Mouse (Mus musculus): ENCODE data around the gene Sv2a.
A peak's percentile ranks its signal among the peaks of the same experiment; 100 is the strongest.
"Not testable (repeated sequence)": the region's sequence is repeated elsewhere in the genome, so short reads cannot be mapped to it uniquely, and the experiment has no call there.

Sv2a gene

DNA sequence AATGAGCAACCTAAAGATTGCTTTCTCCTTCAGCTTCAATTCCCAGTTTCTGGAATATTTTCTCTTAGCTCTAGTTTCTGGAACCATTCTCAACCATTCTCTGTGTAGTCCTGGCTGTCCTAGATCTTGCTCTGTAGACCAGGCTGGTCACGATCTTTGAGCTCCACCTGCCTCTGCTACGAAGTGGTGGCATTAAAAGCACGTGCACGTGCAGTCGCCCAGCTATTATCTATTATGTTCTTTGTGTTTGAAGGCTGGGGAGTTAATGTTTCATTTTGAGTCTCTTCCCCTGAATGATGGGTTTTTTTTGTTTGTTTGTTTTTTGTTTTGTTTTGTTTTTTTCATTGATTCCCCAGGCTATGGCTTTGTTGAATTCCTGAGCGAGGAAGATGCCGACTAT is 7.8 kb upstream of the Sv2a start:
- peak; percentile 18 for DNase-seq (ENCODE audit: low read depth, low spot score)

DNA sequence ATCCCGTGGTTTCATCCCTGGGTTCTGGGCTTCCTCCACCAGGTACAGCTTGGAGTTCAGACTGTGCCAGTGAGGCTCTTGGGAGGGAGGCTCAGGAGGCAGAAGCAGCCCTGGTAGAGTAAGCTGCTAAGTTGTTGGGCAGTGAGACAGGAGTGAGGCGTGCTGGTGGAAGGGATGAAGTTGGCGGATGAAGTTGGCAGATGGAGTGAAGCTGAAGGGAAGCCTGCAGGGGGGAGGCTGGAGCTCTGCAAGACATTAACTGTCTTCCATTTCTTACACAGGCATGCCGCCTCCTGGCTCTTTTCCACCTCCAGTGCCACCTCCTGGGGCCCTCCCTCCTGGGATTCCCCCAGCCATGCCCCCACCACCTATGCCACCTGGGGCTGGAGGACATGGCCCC is 6.9 kb upstream of the Sv2a start:
- DNase-seq (ENCODE audit: low read depth, low spot score) = not testable (repeated sequence)

DNA sequence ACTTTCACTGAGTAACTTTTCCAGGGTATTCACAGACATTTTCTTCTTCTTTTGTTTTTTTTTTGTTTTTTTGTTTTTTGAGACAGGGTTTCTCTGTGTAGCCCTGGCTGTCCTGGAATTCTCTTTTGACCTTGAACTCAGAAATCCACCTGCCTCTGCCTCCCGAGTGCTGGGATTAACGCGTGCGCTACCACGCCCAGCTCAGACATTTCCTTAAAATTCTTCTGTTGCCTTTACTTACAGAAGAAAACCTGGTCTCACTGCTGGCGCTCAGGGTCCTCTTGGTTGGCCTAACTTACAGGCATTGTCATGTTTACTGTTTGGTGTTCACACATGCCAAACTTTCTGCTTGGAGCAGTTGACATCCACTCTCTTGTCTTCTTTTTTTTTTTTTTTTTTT is 5.7 kb upstream of the Sv2a start:
- DNase-seq (ENCODE audit: low read depth, low spot score) = no peak

DNA sequence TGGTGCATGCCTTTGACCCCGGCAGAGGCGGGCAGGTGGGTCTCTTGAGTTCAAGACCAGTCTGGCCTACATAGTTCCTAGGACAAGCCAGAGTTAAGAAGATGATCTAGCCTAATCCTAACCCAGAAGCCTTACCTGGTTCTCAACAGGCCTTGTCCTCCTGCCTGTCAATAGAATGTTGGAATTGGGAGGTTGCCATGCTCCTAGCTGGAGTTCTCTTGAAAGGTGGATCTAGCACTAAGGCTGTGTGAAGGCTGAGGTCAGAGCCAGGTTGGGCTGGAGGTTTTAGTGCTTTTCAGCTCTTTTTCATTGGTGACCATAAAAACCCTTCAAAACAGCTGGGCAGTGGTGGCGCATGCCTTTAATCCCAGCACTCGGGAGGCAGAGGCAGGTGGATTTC is 2.5 kb upstream of the Sv2a start:
- DNase-seq (ENCODE audit: low read depth, low spot score) = no peak

DNA sequence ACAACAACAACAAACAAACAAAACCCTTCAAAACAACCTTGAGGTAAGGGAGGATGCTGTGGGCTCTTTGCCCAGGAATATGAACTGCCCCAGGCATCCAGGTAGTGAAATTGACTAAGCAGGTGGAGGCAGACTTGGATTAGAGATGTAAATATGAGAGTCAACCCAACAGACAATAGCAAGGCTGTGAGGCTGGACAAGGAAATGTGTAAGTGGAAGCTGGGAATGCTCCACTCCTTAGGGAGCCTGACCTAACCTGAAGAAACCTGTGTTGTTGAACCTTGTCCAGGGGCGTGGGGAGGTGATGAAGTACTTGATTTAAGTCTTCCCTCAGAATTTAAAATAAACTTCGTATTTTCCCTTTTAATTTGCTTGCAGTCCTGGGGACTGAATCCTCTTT is 2.0 kb upstream of the Sv2a start:
- no peak for DNase-seq (ENCODE audit: low read depth, low spot score)

DNA sequence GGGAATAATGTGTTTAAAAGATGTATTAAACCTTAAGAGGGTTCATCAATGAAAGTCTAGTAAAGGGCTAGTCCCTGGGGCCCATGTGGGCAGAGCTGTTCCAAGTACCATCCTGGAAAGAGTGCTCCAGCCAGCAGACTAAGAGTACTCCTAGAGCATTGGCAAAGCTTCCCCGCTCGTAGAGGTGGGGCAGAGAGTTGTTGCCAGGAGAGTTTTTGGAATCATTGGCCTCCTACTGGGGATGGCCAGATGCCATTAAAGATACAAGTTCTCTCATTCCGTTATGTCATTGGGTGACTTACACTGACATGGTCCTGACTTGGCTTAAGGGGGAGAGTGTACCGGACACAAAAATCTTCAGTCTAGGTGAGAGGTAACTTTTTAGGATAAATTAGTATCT is 1.4 kb upstream of the Sv2a start:
- DNase-seq (ENCODE audit: low read depth, low spot score) = no peak

DNA sequence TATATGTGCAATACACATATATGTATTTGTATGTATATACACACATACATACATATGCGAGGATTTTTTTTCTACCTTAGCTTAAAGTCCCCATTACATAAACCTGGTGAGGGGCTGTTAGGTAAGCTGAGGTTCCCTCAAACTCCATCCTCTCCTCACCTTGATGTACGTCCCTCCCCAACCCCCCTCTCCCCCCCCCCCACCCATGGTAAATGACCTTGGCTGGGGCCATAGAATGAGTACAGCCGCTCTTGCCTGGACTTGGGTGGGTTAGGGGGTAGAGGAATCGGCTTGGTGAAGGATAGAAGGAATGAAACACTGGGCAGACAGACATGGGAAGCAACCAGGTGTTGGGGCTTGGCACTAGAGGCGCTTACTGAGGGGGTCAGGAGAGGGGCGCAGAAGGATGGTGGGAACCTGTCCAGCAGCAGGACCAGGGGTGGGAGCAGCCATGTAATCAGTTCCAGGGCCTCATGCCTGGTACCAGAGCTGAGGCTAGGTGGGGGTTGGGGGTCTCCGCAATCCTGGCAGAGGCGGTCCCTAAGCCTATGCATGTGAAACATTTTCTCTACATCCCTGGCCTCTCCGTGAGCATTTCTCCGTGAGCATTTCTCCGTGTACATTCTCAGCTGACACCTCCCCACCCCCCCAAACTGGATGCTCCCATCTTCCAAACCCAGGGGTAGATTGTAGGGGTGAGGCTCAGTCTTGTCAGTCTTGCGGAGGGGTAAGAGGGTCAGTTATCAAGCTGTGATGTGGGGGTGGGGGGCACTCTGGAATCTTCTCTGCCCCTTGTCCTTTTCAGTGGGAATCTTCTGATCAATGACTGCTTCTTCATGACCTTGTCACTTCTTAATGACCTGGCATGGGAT is 795 bp downstream of the Sv2a start:
- no peak for DNase-seq (ENCODE audit: low read depth, low spot score)

DNA sequence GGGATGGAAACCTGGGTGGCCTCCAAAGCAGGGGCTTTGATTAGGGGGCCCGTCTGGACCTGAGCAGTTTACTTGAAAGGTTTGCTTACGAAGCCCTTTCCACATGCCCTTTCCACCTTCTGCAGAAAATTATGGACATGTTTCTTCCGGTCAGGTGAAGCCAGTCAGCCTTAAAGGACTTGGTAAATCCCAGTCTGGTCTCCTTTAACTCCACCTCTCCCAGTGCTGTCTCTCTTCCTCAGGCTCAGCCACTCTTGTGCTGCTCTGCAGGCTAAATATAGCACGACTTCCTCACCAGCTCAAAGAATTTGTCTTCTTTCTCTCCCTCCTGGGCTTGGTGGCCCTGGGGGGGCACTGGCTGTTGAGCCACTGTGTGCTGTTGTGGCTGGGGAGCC is 1.4 kb downstream of the Sv2a start:
- DNase-seq (ENCODE audit: low read depth, low spot score) = no peak

DNA sequence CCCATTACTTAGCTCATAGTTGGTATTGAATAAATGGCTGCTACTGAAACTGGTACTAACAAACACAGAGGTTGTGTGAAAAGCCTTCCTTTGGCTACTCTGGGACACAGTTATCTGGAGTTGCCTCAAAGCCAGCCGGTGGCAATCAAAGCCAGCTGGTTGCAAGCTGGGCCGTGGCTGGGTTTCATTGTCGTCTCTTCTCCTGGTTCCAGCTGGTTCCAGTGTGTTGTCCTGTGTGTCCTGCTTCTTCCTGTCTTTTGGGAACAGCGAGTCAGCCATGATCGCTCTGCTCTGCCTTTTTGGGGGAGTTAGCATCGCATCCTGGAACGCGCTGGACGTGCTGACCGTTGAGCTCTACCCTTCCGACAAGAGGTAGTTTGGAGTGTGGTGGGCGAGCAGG is 12.0 kb downstream of the Sv2a start:
- no peak for DNase-seq (ENCODE audit: low read depth, low spot score)

DNA sequence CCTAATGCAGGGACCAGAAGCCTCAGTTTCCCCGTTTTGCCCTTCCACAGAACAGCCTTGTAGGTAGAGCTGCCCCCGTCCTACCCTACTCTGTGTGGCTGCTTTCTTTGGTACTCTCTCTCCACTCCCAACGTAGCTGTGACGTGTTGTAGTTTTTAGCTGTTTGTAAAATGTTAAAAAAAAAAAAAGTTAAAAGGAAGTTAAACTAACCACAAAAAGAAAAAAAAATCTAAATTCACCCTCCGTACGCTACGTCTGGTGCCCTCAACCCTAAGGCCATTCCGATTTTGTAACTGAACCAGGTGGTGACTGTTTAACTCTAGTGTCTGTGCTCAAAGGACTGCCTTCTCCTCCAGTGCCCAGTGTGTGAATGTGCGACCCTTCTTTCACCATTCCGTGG is 14.0 kb downstream of the Sv2a start:
- DNase-seq (ENCODE audit: low read depth, low spot score) = no peak

DNA sequence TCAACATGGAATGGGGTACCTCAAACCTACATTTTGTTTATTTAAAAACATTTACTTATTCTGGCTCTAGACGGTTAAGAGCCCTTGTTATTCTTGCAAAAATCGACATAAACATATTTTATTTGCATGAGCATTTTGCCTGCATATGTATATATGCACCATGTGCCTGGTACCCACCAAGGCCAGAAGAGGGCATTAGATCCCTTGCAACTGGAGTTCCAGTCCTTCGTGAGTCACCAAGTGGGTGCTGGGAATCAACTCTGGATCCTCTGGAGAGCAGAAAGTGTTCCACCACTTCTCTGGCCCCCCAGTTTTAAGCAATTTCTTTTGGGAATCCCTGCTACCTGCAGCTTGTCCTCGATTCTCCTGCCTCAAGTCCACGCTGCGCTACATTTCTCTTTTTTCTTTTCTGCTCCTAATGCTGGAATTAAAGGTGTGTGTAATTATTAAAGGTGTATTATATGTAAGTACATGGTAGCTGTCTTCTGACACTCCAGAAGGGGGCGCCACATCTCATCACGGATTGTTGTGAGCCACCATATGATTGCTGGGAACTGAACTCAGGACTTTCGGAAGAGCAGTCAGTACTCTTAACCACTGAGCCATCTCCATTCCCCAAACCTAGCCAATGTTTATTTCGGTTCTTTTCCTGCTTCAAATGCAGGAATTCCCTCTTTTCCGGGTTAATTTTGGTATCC is 14.8 kb downstream of the Sv2a start:
- DNase-seq (ENCODE audit: low read depth, low spot score) = peak; percentile 27

DNA sequence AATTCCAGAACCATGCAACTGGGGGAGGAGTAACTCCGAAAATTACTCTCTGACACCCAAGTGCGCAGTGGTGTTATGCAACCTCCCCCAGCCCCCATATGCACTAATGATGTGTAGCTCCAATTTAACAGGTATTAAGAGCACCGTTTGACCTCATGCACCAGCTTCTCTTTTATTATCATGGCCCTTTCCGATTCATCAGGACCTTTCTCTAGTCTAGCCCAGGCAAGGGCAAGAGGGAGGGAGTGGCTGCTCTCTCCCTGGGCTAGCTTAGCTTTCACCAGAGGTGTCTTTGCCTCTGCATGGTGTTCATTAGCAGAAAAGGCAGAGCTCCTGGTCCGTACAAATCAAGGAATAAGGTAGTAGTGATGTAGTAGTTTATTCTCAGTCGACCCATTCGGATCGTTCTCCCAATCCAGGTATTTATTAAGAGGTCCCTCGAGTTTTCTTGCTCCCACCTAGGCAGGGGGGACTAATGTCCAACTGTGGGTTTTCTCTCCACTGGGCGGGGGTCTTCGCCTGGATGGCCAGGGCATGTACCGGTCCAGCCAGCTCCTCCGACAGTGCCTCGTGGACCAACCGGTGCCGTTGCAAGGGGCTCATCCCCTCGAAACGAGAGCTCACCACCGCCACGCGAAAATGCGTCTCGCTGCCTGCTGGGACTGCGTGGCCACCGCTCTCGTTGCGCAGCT is 15.6 kb downstream of the Sv2a start:
- peak; percentile 43 for DNase-seq (ENCODE audit: low read depth, low spot score)

DNA sequence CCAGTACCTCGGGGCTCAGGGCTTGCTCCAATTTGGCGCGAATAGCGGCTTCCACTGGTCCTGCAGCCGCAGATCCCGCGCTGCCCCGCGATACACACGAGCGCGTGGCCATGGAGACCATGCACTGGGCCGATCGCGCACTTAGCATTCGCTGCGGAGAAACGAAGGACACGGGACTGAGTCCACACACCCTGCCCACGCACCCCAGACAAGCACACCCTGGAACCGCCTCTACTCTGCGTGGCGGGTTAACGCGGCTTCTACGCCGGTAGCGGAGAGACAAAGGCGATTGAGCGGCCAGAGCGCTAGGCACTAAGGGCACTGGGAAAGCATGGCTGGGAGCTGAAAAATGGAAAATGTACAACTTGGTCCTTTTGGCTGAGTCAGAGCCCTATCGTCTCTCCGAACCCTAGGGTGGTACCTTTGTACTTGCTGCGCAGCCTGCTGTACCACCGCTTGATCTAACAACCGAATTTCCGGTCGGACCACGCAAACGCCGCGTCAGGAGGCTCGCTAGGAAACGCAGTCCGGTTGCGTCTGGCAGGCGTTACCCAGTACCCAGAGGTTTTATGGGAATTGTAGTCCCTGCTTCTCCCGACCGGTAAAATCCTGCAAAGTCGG is 16.3 kb downstream of the Sv2a start:
- peak; percentile 94 for DNase-seq (ENCODE audit: low read depth, low spot score)

DNA sequence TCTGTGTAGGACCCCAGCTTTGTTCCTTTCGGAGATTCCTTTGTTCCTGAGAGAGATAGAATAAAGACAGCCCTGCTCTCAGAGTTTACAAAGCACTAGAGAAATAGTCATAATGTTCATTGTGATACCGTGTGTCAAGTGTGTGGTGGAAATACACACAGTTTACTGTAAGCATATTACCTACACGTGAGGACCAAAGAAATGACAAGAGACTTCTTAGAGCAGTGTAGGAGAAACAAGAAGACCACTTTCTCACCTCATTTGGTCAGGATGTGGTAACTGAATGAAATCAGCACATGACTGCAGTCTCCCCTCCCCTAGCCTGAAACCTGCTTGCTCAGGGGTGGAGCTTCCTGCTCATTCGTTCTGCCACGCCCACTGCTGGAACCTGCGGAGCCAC is 17.2 kb downstream of the Sv2a start:
- DNase-seq (ENCODE audit: low read depth, low spot score) = peak; percentile 79

DNA sequence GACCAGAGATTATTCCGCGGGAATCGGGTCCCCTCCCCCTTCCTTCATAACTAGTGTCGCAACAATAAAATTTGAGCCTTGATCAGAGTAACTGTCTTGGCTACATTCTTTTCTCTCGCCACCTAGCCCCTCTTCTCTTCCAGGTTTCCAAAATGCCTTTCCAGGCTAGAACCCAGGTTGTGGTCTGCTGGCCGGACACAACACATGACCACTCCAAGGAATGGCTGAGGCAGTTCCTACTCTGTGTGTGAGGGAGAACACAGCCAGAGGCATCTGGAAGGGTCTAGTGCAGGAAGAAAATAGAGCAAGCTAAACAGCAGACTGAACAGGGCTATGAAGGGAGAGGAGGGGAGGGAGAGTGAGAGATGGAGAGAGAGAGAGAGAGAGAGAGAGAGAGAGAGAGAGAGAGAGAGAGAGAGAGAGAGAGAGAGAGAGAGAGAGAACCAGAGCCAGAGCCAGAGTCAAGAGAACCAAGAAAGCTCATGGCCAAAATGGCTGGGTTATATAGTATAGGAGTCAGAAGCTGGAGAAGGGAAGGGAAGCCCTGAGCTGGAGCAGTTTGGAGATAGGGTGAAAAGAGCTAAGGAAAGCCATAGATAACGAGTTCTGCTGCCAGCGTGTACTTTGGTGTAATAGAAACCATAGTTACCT is 17.8 kb downstream of the Sv2a start:
- DNase-seq (ENCODE audit: low read depth, low spot score) = not testable (repeated sequence)

DNA sequence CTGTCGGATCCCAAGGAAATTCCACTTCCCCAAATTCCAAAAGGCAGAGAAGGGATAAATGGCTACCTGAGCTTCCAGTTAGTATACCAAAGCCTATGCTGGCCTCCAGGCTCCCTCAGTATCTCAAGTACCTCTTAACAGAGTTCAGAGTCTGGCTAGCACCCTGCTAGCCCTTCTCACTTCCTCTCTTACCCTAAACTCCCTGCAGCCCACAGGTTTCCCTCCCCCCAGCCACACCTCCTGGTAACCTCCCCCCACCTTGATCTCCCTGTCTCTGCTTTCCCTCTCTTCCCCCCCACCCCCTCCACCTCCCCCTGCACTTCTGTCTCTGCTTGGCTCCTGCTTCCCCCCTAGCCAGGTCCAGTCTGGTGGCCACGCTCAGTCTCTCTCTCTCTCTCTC is 18.8 kb downstream of the Sv2a start:
- DNase-seq (ENCODE audit: low read depth, low spot score) = peak; percentile 70

DNA sequence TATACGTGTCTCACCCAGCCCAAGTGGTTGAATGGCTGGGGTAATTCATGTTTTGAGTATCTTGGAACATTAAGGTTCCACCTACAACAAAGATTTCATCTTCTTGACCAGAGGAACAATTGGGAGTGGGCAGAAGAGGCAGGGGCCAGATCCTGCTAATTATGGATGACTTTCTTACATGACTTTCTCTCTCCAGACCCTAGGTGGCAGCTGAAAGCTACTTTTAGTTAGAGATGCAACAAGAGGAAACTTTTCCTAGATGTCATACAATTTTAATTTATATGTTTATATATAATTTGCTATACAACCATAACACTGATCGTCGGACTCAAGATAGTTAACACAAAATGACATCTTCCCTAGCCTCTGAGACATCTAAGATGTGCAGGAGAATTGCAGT is 26.9 kb downstream of the Sv2a start:
- no peak for DNase-seq (ENCODE audit: low read depth, low spot score)

DNA sequence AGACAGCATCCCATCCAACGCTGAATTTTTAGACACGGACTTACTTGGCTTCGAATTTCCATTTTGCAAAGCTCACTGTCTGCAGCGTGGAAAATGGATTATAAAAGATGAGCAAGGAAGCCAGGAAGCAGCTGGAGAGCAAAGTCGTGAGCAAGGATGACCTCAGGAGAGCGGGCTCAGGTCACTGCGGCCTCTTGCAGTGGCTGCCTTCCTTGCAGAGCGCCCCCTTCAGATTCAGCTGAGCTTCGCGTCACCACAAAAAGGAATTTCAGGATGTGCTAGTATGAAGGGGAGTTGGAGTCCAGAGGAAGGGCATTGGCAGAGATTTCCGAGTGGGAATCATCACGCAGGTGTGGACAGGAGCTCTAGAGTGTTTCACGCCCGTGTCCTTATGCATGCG is 28.3 kb downstream of the Sv2a start:
- no peak for DNase-seq (ENCODE audit: low read depth, low spot score)

DNA sequence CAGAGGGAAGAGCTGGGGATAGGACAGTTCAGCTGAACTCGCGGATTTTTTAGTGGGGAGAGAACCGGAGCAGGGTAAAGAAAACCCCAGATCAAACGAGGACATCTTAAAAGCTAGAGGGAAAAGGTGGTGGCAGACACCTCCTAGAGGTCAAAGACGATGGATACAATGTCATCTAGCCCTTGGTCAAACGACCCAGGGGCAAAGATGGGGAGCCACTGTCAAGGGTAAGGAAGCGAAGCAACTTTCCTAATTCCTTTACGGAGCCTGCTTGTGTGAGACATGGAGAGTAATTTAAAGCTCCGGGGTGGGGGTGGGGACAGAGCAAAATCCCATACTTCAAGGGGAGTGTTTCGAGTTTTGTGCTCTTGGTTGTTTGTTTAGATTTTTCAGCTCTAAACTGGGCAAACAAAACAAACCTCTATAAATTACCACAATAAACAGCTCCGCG is 38.3 kb downstream of the Sv2a start:
- peak; percentile 81 for DNase-seq (ENCODE audit: low read depth, low spot score)

DNA sequence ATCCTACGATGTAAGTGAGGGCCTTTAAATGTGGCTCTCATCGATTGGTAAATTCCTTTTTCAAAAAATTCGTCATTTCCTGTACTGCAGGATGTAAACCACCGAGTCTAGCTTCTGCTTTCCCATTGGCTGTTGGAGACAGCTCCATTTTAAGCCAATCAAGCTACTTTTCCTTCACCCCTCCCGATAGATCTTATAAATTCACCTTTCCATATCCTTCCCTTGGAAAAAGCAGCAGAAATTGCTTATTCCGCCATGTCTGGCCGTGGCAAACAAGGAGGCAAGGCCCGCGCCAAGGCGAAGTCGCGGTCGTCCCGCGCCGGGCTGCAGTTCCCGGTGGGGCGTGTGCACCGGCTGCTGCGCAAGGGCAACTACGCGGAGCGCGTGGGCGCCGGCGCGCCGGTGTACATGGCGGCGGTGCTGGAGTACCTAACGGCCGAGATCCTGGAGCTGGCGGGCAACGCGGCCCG is 38.7 kb downstream of the Sv2a start, which contains the start of the genes Bola1 and Hist2h2ab:
Bola1 (minus strand) TSS at position 49 of the 470 bp plus-strand sequence.
Hist2h2ab (plus strand) TSS at position 205 of the 470 bp plus-strand sequence.
- DNase-seq (ENCODE audit: low read depth, low spot score) = peak; percentile 94

DNA sequence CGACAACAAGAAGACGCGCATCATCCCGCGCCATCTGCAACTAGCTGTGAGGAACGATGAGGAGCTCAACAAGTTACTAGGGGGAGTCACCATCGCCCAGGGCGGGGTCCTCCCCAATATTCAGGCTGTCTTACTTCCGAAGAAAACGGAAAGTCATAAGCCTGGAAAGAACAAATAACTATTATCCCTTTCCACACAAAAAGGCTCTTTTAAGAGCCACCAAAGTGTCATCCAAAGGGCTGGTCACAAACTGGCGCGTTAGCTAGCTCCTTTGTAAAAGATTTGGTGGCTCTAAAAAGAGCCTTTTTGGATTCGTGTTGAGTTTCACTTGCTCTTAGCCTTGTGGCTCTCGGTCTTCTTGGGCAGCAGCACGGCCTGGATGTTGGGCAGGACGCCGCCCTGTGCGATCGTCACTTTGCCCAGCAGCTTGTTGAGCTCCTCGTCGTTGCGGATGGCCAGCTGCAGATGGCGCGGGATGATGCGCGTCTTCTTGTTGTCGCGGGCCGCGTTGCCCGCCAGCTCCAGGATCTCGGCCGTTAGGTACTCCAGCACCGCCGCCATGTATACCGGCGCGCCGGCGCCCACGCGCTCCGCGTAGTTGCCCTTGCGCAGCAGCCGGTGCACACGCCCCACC is 39.3 kb downstream of the Sv2a start:
- DNase-seq (ENCODE audit: low read depth, low spot score) = not testable (repeated sequence)
